Mouse (Mus musculus) cerebellum, adult 2 months (tissue): Measurements from ENCODE around the gene Tmem100. TPM values are rescaled to one million over a fixed set of nuclear protein-coding genes. Genes with fewer than 3 reads are reported as not detected.

ENCODE experiments used
- DNase-seq, 2 experiments: peaks; one replicate each; pipeline ENCODE4 v3.0.0; 2021
- H3K27ac ChIP-seq: fragments of 200-500 bp; 2 replicates; pipeline ENCODE4 v1.5.1; 2012; ENCODE audit warnings: low read length, control low read depth, inconsistent platforms; ENCODE audit not compliant: insufficient read depth
- H3K27me3 ChIP-seq: fragments of 200-500 bp; 2 replicates; pipeline ENCODE4 v1.6.1; 2012; ENCODE audit warnings: inconsistent platforms, mild to moderate bottlenecking, low read length, moderate library complexity; ENCODE audit not compliant: control insufficient read depth, insufficient read depth
- H3K4me1 ChIP-seq: fragments of 200-500 bp; 2 replicates; pipeline ENCODE4 v1.6.1; 2011; ENCODE audit warnings: low read length; ENCODE audit not compliant: control insufficient read depth, insufficient read depth
- H3K4me3 ChIP-seq: fragments of 200-500 bp; replicated peaks from 2 replicates; pipeline ENCODE3; 2011; ENCODE audit warnings: mild to moderate bottlenecking, low read depth, low read length, control low read depth; ENCODE audit not compliant: insufficient read depth
- CTCF ChIP-seq: fragments of 200-500 bp; IDR thresholded peaks from 2 replicates; pipeline ENCODE4 v1.5.1; 2011; ENCODE audit warnings: low read depth, mild to moderate bottlenecking, control low read depth, low read length, moderate library complexity, borderline replicate concordance; ENCODE audit not compliant: insufficient read depth
- POLR2A ChIP-seq: fragments of 200-500 bp; IDR thresholded peaks from 2 replicates; pipeline ENCODE4 v1.6.1; 2011; ENCODE audit warnings: low read length, control low read depth, borderline replicate concordance; ENCODE audit not compliant: insufficient read depth
- WGBS: fragments of 180-500 bp; shearing (Covaris S2); methylation state at CpG from one replicate; pipeline ENCODE4 v1.1.7; 2018; 5-methylcytosine and 5-hydroxymethylcytosine counted together
- polyA plus RNA-seq: library from polyadenylated mRNA; depleted of rRNA; stranded (reverse); fragments of >200 nt; gene quantifications from 2 replicates; pipeline ENCODE4 v1.2.3, GENCODE M21; 2012

The Tmem100 gene
- polyA plus RNA-seq, 1 experiment: 9.2 TPM

DNA sequence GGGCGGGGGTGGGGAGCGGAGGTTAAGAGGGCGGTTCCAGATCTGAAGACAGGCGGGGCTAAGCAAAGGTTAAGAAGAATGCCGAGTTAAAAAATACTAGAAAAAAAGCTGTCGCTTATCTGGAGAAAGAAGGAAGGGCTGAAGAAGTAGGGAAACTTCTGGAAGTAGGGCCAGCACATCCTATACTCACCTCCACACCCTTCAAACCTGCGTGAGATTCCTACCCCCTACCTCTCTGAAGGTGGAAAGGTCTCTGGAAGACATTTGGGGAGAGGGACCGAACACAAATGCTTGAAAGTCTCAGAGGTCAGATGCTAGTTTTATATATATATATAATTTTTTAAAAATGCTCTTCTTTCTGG lies 27.2 kb upstream of the Tmem100 start:
- TF ChIP-seq POLR2A (no peak), CTCF (no peak)
- DNase-seq: no peak
- H3K4me1 ChIP-seq: no peaks in the 10 kb centered on the region
- H3K4me3 ChIP-seq: peak overlapping the region; percentile 68
- 7% methylated on average over 8 of the region's 8 CpGs for WGBS
- H3K27ac ChIP-seq: no peak overlapping the region
- H3K27me3 ChIP-seq: no peaks in the 10 kb centered on the region

DNA sequence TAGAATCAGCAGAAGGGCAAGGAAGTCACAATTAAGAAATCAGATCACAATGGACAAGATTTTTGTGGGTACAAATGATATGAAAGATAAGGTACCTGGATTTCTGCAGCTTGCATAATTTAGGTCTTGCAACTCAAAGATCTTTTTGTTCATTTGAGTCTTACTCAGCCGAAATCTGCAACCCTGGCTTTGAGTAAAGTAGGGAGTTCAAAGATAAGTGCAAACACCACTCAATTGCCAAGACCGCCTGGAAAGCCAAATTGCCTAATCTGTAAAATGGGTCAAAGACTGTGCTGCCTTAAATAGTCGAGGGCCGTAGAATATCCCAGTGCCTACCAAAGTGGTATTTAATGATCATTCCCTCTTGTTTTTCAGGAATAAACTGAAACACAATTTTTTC lies 26.8 kb upstream of the Tmem100 start:
- WGBS: 96% methylated on average over 4 of the region's 4 CpGs
- Histone ChIP-seq H3K27ac (no peak overlapping the region), H3K4me3 (no peak overlapping the region), H3K4me1 (no peaks in the 10 kb centered on the region), H3K27me3 (no peaks in the 10 kb centered on the region)
- no peak for DNase-seq
- no peak for TF ChIP-seq CTCF
- TF ChIP-seq POLR2A: no peak

- no peak for DNase-seq
- H3K27me3 ChIP-seq: no peaks in the 10 kb centered on the region
- TF ChIP-seq POLR2A (no peak), CTCF (no peak)
- no peak overlapping the region for H3K27ac ChIP-seq
- no peak overlapping the region for H3K4me3 ChIP-seq
- WGBS: 69% methylated on average over 4 of the region's 4 CpGs
- H3K4me1 ChIP-seq: no peaks in the 10 kb centered on the region
Observed at GRCm38 (mm10) chr11:90006111-90006510, 24.0 kb upstream of the Tmem100 start.

- 46% methylated on average over 7 of the region's 7 CpGs for WGBS
- DNase-seq: no peak
- H3K4me1 ChIP-seq: no peaks in the 10 kb centered on the region
- no peak overlapping the region for H3K27ac ChIP-seq
- no peak for TF ChIP-seq POLR2A
- no peak for TF ChIP-seq CTCF
- H3K4me3 ChIP-seq: no peak overlapping the region
- H3K27me3 ChIP-seq: no peaks in the 10 kb centered on the region
Observed at GRCm38 (mm10) chr11:90007791-90008531, 22.2 kb upstream of the Tmem100 start.

DNA sequence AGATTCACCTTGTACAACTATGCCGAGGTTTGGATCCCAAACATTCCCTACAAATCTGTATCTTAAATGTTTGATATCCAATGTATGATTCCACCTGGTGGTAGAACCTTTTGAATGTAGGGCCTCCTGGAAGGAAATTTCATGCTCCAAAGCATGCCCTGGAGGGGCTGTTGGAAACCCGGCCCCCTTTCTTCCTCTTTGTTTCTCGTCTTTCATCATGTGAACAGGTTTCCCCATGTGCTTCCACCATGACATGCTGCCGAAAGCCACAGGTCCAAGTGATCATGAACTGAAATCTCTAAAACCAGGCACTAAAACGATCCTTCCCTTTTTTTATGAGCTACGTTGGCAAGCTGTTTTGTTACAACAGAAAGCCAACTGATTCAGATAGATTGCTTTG lies 16.5 kb upstream of the Tmem100 start:
- no peak for TF ChIP-seq CTCF
- no peak for TF ChIP-seq POLR2A
- WGBS: 89% methylated on average over 6 of the region's 6 CpGs
- Histone ChIP-seq H3K4me1 (no peaks in the 10 kb centered on the region), H3K27me3 (no peaks in the 10 kb centered on the region), H3K4me3 (no peak overlapping the region), H3K27ac (no peak overlapping the region)
- DNase-seq: no peak

DNA sequence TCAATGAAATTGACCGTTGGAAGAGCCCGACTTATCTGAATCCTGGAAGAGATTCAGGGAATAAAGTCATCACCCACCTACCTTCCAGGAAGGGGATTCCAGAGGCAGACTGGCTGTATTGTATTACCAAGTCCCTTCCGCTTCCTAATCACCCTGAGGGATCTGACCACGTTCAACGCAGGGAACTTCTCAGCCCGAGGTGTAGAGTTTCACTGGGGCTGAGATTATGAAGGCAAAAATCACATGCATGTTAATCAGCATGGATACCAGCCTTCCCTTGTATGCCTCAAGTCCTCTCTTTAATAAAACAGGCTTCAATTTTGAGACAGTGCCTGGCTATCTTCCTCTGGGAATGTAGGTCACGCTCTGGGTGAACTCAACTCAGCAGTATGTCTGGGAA lies 14.9 kb upstream of the Tmem100 start:
- H3K4me3 ChIP-seq: no peak overlapping the region
- 67% methylated on average over 7 of the region's 7 CpGs for WGBS
- no peak for TF ChIP-seq POLR2A
- no peak for TF ChIP-seq CTCF
- no peaks in the 10 kb centered on the region for H3K27me3 ChIP-seq
- H3K27ac ChIP-seq: no peak overlapping the region
- no peak for DNase-seq
- no peaks in the 10 kb centered on the region for H3K4me1 ChIP-seq

DNA sequence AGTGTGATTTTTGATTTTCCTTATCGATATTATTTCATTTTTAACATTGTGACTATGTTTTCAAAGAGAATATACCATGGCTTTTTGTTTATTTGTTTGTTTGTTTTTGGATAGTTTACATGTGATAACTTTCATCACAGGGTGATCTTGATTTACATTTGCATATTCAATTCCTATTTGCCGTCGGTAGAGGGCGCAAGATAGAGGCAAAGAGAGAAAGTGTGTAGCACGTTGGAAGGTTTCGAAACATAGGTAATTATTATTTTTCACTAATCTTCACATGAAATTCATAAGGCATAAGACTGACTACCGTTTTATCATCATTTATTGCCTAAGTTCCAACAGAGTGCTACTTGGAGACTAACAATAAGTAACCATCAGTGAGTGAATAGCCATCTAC lies 11.0 kb upstream of the Tmem100 start:
- H3K27ac ChIP-seq: no peak overlapping the region
- H3K4me1 ChIP-seq: no peaks in the 10 kb centered on the region
- WGBS: 11% methylated on average over 7 of the region's 7 CpGs
- H3K27me3 ChIP-seq: no peaks in the 10 kb centered on the region
- no peak for DNase-seq
- TF ChIP-seq POLR2A (no peak), CTCF (no peak)
- no peak overlapping the region for H3K4me3 ChIP-seq

- no peak for DNase-seq
- peaks cover 3% of the 10 kb centered on the region; the same call in 1 of the 2 replicates for H3K4me1 ChIP-seq
- TF ChIP-seq CTCF: no peak
- TF ChIP-seq POLR2A: no peak
- no peak overlapping the region for H3K27ac ChIP-seq
- WGBS: 23% methylated on average over 14 of the region's 14 CpGs
- no peaks in the 10 kb centered on the region; the same call in 1 of the 2 replicates for H3K27me3 ChIP-seq
- no peak overlapping the region for H3K4me3 ChIP-seq
Observed at GRCm38 (mm10) chr11:90025891-90026801, 4.0 kb upstream of the Tmem100 start.
